Mouse (Mus musculus): ENCODE results near the gene Insig2. TPM values are rescaled to one million over a fixed set of nuclear protein-coding genes. Genes with fewer than 3 reads are reported as not detected.

Gene Insig2
- polyA plus RNA-seq, 1 experiment from 2014 or later: 33.8 TPM

GRCm38 (mm10) chr1:121260171-121260741 is 72.1 kb downstream of the Insig2 start:
- H3K4me3 ChIP-seq: no peak overlapping the region
- ATAC-seq (ENCODE audit: low FRiP score, low read depth): no peak

More at GRCm38 (mm10) chr1:121260171-121260741, 72.1 kb downstream of the Insig2 start:
- H3K36me3 ChIP-seq: no peaks in the 10 kb centered on the region
- no peaks in the 10 kb centered on the region for H3K9me3 ChIP-seq
- no peak overlapping the region for H3K4me2 ChIP-seq (replicated peaks)
- H3K27ac ChIP-seq: no peak overlapping the region
- no peaks in the 10 kb centered on the region for H3K4me1 ChIP-seq
- H3K9ac ChIP-seq: no peak overlapping the region
- H3K27me3 ChIP-seq (replicated peaks): no peaks in the 10 kb centered on the region
- 73% methylated on average over 9 of the region's 9 CpGs for WGBS

Other genes starting within 250 kb of the Insig2 start
- 12.0 and 12.2 TPM in 2 replicates for gene Ccdc93, start 98.5 kb upstream of the Insig2 start, polyA plus RNA-seq (2016; fragmentation: Nextera tagmentation; extraction: Ambion mirVana)
- 0.13 and 0.20 TPM in 2 replicates for gene Htr5b, start 195.9 kb upstream of the Insig2 start, polyA plus RNA-seq (2016; fragmentation: Nextera tagmentation; extraction: Ambion mirVana)
- 55.9 and 60.5 TPM in 2 replicates for gene Ddx18, start 235.4 kb upstream of the Insig2 start, polyA plus RNA-seq (2016; fragmentation: Nextera tagmentation; extraction: Ambion mirVana)

All from neural tube, embryonic 12.5 days (tissue).